Mouse (Mus musculus): ENCODE measurements around the gene Gm21586. TPM values are rescaled to one million over a fixed set of nuclear protein-coding genes. Genes with fewer than 3 reads are reported as not detected.

Gm21586 gene
- polyA plus RNA-seq (2012) = 1.9 TPM in 1 of 2 replicates, not detected in the other

GRCm38 (mm10) chr4:42439078-42439477 is at the start of gene Gm21586:
Gm21586 (plus strand) TSS chr4:42439378.

GRCm38 (mm10) chr4:42466452-42466851 is 27.3 kb downstream of the Gm21586 start, which contains the start of gene Gm2163:
Gm2163 (plus strand) TSS chr4:42466752.

Other genes starting within 250 kb of the Gm21586 start
- not detected in 2 replicates for gene Gm10600, start 198.7 kb upstream of the Gm21586 start, polyA plus RNA-seq (2012)
- gene Ccl21b, start 183.6 kb upstream of the Gm21586 start, polyA plus RNA-seq (2012) = not detected in 2 replicates
- 1.9 TPM in 1 of 2 replicates, not detected in the other for gene Gm21953, start 145.1 kb upstream of the Gm21586 start, polyA plus RNA-seq (2012)
- gene Fam205a3, start 121.0 kb upstream of the Gm21586 start, polyA plus RNA-seq (2012) = not detected in 2 replicates
- gene Gm2163, start 27.4 kb downstream of the Gm21586 start, polyA plus RNA-seq (2012) = 0.07 and 0.08 TPM in 2 replicates
- gene Fam205a2, start 88.8 kb downstream of the Gm21586 start, polyA plus RNA-seq (2012) = not detected in 2 replicates
- gene Gm10591, start 172.8 kb downstream of the Gm21586 start, polyA plus RNA-seq (2012) = not detected in 2 replicates
- not detected in 2 replicates for gene Gm2564, start 190.3 kb downstream of the Gm21586 start, polyA plus RNA-seq (2012)
- not detected in 2 replicates for gene Ccl27b, start 215.9 kb downstream of the Gm21586 start, polyA plus RNA-seq (2012)
- gene Il11ra2, start 222.5 kb downstream of the Gm21586 start, polyA plus RNA-seq (2012) = not detected in 2 replicates

Measured in megakaryocyte-erythroid progenitor cell, adult 5 weeks (primary cell).